Mouse (Mus musculus) hindbrain, embryonic 15.5 days (tissue): ENCODE results near the gene Sele. TPM values are rescaled to one million over a fixed set of nuclear protein-coding genes. Genes with fewer than 3 reads are reported as not detected.

ENCODE experiments used
- ATAC-seq: fragments of 200-750 bp; cut with Nextera tagmentation; 2 replicates; pipeline ENCODE4 v1.8.0; 2017; ENCODE audit warnings: low read depth, moderate number of reproducible peaks, moderate TSS enrichment; ENCODE audit not compliant: low FRiP score
- H3K27ac ChIP-seq: fragments of 300-500 bp; sonication (generic); replicated peaks from 2 replicates; pipeline ENCODE4 v1.5.1; 2015; ENCODE audit warnings: mild to moderate bottlenecking, inconsistent platforms
- H3K27me3 ChIP-seq: fragments of 300-500 bp; sonication (generic); 2 replicates; pipeline ENCODE4 v1.6.1; 2015; ENCODE audit warnings: control low read depth, inconsistent platforms
- H3K36me3 ChIP-seq: fragments of 300-500 bp; sonication (generic); 2 replicates; pipeline ENCODE4 v1.6.1; 2015; ENCODE audit warnings: control low read depth, inconsistent platforms
- H3K4me1 ChIP-seq: fragments of 300-500 bp; sonication (generic); replicated peaks from 2 replicates; pipeline ENCODE4 v1.6.1; 2015; ENCODE audit warnings: control low read depth, inconsistent platforms
- H3K4me2 ChIP-seq: fragments of 300-500 bp; sonication (generic); 2 replicates; pipeline ENCODE4 v1.6.1; 2015; ENCODE audit warnings: moderate library complexity, mild to moderate bottlenecking, inconsistent platforms
- H3K4me3 ChIP-seq: fragments of 300-500 bp; sonication (generic); 2 replicates; pipeline ENCODE4 v1.5.1; 2015; ENCODE audit warnings: mild to moderate bottlenecking, inconsistent platforms
- H3K9ac ChIP-seq: fragments of 300-500 bp; sonication (generic); 2 replicates; pipeline ENCODE4 v1.6.1; 2015; ENCODE audit warnings: inconsistent platforms
- H3K9me3 ChIP-seq: fragments of 300-500 bp; sonication (generic); 2 replicates; pipeline ENCODE4 v1.6.1; 2016; ENCODE audit warnings: control low read depth, inconsistent platforms
- WGBS: fragments of 180-500 bp; shearing (Covaris S2); methylation state at CpG from one replicate; pipeline ENCODE4 v1.1.7; 2015; 5-methylcytosine and 5-hydroxymethylcytosine counted together
- polyA plus RNA-seq: library from polyadenylated mRNA; unstranded; fragments of >200 nt; fragmentation: Nextera tagmentation; extraction: Ambion mirVana; gene quantifications from 2 replicates; pipeline ENCODE4 v1.2.1, GENCODE M21; 2015

The Sele gene
- polyA plus RNA-seq, 1 experiment from 2014 or later = not detected

DNA sequence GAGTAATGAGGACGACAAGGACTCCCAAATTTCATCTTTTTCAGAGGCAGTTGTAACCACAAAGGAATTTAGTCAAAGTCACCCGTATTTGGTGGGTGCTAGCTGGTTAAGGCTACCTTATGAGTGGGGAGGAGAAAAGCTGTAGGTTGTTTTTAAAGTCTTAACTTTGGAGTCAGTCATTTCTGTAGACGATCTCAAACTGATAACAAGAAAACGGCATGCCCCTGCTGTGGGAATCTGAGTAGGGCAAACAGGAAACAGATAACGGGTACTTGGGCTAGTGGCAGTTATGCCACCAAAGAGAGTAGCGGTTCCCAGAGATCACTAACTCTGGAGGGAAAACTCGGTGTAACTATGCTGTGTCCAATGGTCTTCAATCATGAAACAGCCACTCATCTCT is 25.8 kb downstream of the Sele start:
- no peaks in the 10 kb centered on the region for H3K36me3 ChIP-seq
- no peaks in the 10 kb centered on the region for H3K9me3 ChIP-seq
- 88% methylated on average over 7 of the region's 7 CpGs for WGBS
- H3K4me3 ChIP-seq = no peak overlapping the region
- no peaks in the 10 kb centered on the region for H3K4me1 ChIP-seq
- no peak overlapping the region for H3K4me2 ChIP-seq
- no peaks in the 10 kb centered on the region for H3K27me3 ChIP-seq
- H3K9ac ChIP-seq = no peak overlapping the region
- no peak overlapping the region for H3K27ac ChIP-seq
- ATAC-seq = no peak

DNA sequence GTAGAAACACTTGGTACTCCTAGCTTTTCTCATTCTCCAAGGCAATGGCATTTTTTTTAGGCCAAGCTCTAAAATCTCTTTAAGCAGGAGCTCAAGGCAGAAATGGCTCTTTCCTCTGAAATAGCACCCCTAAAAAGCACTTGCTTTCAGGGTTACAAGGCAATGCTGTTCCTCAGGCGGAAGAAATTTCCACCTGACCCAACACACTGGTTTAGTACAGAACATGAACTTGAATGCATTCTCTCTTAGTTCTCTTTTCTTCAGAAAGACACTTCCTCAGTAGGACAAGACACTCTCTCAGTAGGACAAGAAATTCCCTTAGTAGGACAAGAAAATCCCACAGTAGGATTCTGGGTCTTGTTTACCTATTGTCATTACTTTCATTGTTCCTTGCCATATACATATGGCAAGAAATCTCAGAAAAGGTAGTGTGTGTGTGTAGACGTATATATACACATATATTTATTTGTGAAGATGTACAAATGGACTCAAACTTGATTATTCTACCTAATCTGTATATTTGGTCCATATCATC is 26.6 kb downstream of the Sele start:
- Histone ChIP-seq H3K9me3 (no peaks in the 10 kb centered on the region), H3K36me3 (no peaks in the 10 kb centered on the region), H3K4me2 (no peak overlapping the region), H3K4me1 (no peaks in the 10 kb centered on the region), H3K27ac (no peak overlapping the region), H3K4me3 (no peak overlapping the region), H3K27me3 (no peaks in the 10 kb centered on the region), H3K9ac (no peak overlapping the region)
- 93% methylated on average over 2 of the region's 2 CpGs for WGBS
- ATAC-seq = no peak

GRCm38 (mm10) chr1:164075416-164075815 is 27.4 kb downstream of the Sele start:
- Histone ChIP-seq H3K36me3 (no peaks in the 10 kb centered on the region), H3K27me3 (no peaks in the 10 kb centered on the region), H3K4me3 (no peak overlapping the region), H3K9ac (no peak overlapping the region), H3K4me2 (no peak overlapping the region), H3K4me1 (no peaks in the 10 kb centered on the region), H3K9me3 (no peaks in the 10 kb centered on the region), H3K27ac (no peak overlapping the region)
- ATAC-seq = no peak
- WGBS = 100% methylated on average over 1 of the region's 1 CpGs

DNA sequence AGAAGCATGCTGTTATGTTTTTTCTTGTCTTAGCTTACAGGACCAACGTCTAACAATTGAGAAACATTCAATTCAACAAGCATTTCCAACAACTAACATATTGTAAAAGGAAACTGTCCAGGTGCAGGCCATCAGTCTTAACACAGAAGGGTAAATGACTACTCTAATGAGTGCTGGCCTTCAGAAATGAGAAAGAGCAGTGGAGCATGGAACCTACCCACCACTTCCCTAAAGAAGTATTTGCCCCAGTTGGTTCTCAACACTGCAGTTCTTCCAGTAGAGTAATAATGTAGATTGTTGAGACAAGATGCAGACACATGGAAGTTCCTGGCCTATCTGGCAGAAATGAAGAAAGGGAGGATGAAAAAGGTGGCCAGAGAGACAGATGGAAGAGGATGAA is 28.4 kb downstream of the Sele start:
- H3K4me3 ChIP-seq = no peak overlapping the region
- ATAC-seq = no peak
- WGBS = 67% methylated on average over 1 of the region's 1 CpGs

DNA sequence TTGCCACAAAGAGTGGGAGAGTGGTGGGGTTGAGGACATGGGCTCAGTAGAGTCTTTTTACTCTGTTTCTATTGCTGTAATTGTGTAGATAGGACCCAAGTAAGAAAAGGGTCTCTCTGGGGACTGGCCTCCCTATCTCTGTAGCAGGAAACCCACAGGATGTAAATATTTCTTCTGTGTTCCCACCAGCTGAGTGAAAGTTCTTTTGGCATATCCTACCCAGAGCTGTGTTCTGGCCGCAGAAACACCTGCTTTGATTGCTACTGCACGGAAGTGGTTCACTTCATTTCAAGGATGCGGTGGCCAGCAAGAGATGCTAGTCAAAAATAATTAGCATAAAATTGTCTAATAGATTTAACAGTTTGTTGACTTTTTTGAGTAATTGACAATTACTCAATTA is 29.0 kb downstream of the Sele start:
- Histone ChIP-seq H3K9me3 (no peaks in the 10 kb centered on the region), H3K4me1 (no peaks in the 10 kb centered on the region), H3K36me3 (no peaks in the 10 kb centered on the region), H3K27me3 (no peaks in the 10 kb centered on the region), H3K4me2 (no peak overlapping the region), H3K9ac (no peak overlapping the region), H3K27ac (no peak overlapping the region), H3K4me3 (no peak overlapping the region)
- no peak for ATAC-seq
- 87% methylated on average over 3 of the region's 3 CpGs for WGBS

More for the DNA sequence above, 28.4 kb downstream of the Sele start:
- Histone ChIP-seq H3K27ac (no peak overlapping the region), H3K36me3 (no peaks in the 10 kb centered on the region), H3K4me1 (no peaks in the 10 kb centered on the region), H3K9me3 (no peaks in the 10 kb centered on the region), H3K27me3 (no peaks in the 10 kb centered on the region), H3K4me2 (no peak overlapping the region), H3K9ac (no peak overlapping the region)

DNA sequence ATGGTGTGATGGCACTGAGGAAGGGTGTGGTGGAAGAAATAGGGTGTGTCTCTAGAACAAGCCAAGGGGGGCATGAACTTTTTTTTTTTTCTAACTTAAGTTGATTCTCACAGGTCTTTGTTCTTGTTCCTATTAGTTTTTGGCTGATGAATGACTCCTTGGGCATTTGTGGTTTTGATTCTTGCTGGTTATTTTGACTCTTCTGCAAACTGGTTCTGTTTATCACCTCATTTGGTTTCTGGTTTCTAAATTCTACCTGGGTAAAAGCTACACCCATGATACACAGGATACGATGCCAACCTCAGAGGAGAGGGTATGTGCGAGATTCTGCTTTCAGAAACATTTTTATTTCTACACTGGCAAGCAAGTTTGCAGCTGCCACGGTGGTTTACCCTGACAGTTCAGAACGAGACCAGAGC is 30.3 kb downstream of the Sele start:
- Histone ChIP-seq H3K4me1 (no peaks in the 10 kb centered on the region), H3K27ac (no peak overlapping the region), H3K9me3 (no peaks in the 10 kb centered on the region), H3K9ac (no peak overlapping the region), H3K4me3 (no peak overlapping the region), H3K4me2 (no peak overlapping the region), H3K27me3 (no peaks in the 10 kb centered on the region), H3K36me3 (no peaks in the 10 kb centered on the region)
- WGBS = 91% methylated on average over 4 of the region's 4 CpGs
- no peak for ATAC-seq

GRCm38 (mm10) chr1:164079091-164079490 is 31.1 kb downstream of the Sele start:
- WGBS = 91% methylated on average over 11 of the region's 11 CpGs
- Histone ChIP-seq H3K4me3 (no peak overlapping the region), H3K4me2 (no peak overlapping the region), H3K9me3 (no peaks in the 10 kb centered on the region), H3K27ac (no peak overlapping the region), H3K9ac (no peak overlapping the region), H3K36me3 (no peaks in the 10 kb centered on the region), H3K4me1 (no peaks in the 10 kb centered on the region), H3K27me3 (no peaks in the 10 kb centered on the region)
- no peak for ATAC-seq

DNA sequence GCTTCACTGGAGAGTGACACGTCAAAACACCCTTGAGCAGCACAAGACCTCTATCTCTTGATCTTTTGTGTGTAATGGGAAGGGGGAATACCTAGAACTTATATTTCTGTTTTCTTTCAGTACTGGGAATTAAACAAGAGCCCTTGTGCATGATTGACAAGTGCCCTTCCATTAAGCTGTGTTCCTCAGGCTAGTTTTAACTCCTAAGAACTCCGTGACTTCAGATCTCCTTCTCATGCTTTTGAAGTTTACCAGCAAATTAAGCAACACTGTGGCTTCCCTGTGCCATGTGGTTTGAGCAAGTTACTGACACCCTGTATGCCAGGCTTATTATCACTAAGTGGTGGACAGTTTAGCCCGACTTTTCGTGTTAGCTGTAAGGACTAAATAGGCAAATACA is 35.0 kb downstream of the Sele start:
- Histone ChIP-seq H3K27ac (no peak overlapping the region), H3K27me3 (no peaks in the 10 kb centered on the region), H3K4me1 (no peaks in the 10 kb centered on the region), H3K4me3 (no peak overlapping the region), H3K9ac (no peak overlapping the region), H3K9me3 (no peaks in the 10 kb centered on the region), H3K36me3 (no peaks in the 10 kb centered on the region), H3K4me2 (no peak overlapping the region)
- 90% methylated on average over 4 of the region's 4 CpGs for WGBS
- no peak for ATAC-seq

DNA sequence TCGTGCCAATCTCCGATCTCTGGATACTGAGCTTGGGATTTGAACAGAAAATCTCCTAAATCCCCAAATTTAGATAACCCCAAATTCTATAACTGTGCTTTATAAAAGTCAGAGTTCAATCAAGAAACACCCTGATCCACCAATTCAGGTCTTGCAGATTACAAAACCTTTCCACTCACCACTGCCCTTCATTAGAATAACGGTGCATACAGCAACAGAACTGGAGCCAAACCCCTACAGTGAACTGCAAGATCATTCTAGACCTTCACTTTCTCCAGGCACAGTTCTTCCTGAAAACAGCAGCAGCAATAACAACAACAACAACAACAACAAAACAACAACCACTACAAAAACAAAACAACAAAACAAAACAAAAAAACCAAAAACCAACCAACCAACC is 38.8 kb downstream of the Sele start:
- no peaks in the 10 kb centered on the region for H3K4me1 ChIP-seq
- no peak overlapping the region for H3K9ac ChIP-seq
- no peak overlapping the region for H3K4me2 ChIP-seq
- 82% methylated on average over 3 of the region's 3 CpGs for WGBS
- H3K27ac ChIP-seq = no peak overlapping the region
- no peak for ATAC-seq
- no peaks in the 10 kb centered on the region for H3K36me3 ChIP-seq
- H3K9me3 ChIP-seq = no peaks in the 10 kb centered on the region
- no peak overlapping the region for H3K4me3 ChIP-seq
- no peaks in the 10 kb centered on the region for H3K27me3 ChIP-seq

DNA sequence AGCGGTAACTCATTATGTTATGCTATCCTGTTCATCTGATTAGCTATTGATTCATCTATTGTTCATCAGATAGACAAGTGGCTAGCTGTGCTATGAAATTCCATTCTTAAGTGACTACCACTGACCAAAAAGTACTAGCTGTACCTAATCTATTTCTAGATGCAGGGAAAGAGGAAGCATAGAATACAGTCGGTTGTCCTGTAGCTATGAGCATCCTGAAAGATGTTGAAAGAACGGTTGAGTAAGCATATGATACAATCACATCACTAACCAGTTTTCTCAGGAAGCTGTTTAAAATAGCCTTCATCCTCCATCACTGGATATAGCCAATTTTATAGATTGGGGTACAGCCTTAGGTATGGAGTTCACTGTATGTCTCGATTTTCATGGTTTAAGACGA is 39.8 kb downstream of the Sele start:
- no peak overlapping the region for H3K4me3 ChIP-seq
- no peak overlapping the region for H3K27ac ChIP-seq
- 92% methylated on average over 5 of the region's 5 CpGs for WGBS
- no peak overlapping the region for H3K4me2 ChIP-seq
- H3K36me3 ChIP-seq = no peaks in the 10 kb centered on the region
- no peak for ATAC-seq
- H3K4me1 ChIP-seq = no peaks in the 10 kb centered on the region
- H3K27me3 ChIP-seq = no peaks in the 10 kb centered on the region
- H3K9me3 ChIP-seq = no peaks in the 10 kb centered on the region
- H3K9ac ChIP-seq = no peak overlapping the region

GRCm38 (mm10) chr1:164096780-164097179 is 48.7 kb downstream of the Sele start:
- no peaks in the 10 kb centered on the region for H3K9me3 ChIP-seq
- no peaks in the 10 kb centered on the region for H3K4me1 ChIP-seq
- WGBS = 72% methylated on average over 6 of the region's 6 CpGs
- no peaks in the 10 kb centered on the region for H3K27me3 ChIP-seq
- H3K9ac ChIP-seq = no peak overlapping the region
- no peak for ATAC-seq
- H3K27ac ChIP-seq = no peak overlapping the region
- no peak overlapping the region for H3K4me3 ChIP-seq
- H3K4me2 ChIP-seq = no peak overlapping the region
- H3K36me3 ChIP-seq = no peaks in the 10 kb centered on the region

- 83% methylated on average over 2 of the region's 2 CpGs for WGBS
- Histone ChIP-seq H3K36me3 (no peaks in the 10 kb centered on the region), H3K9me3 (no peaks in the 10 kb centered on the region), H3K27ac (no peak overlapping the region), H3K4me2 (no peak overlapping the region), H3K4me3 (no peak overlapping the region), H3K4me1 (no peaks in the 10 kb centered on the region), H3K27me3 (no peaks in the 10 kb centered on the region), H3K9ac (no peak overlapping the region)
- ATAC-seq = no peak
Observed at GRCm38 (mm10) chr1:164097911-164098310, 49.9 kb downstream of the Sele start.

DNA sequence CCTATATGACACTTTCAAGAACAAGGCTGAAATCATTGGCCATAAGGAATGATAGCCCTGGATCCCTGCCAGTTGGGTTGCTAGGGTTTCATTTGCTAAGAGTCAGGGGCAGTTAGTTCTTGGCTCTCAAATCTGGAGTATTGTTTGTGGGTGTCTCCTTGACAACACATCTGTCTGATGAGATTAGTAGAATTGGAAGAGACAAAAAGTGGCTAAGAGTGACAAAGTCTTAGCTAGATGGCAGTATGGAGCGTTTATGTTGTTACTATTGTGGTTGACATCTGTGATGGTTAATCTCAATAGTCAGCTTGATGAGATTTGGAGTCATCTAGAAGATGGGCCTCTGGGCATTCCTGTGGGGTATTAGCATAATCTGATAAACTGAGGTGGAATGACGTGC is 50.3 kb downstream of the Sele start:
- H3K27me3 ChIP-seq = no peaks in the 10 kb centered on the region
- H3K36me3 ChIP-seq = no peaks in the 10 kb centered on the region
- no peak overlapping the region for H3K4me2 ChIP-seq
- no peak overlapping the region for H3K27ac ChIP-seq
- H3K9me3 ChIP-seq = no peaks in the 10 kb centered on the region
- H3K4me1 ChIP-seq = no peaks in the 10 kb centered on the region
- no peak for ATAC-seq
- no peak overlapping the region for H3K4me3 ChIP-seq
- H3K9ac ChIP-seq = no peak overlapping the region
- WGBS = 76% methylated on average over 2 of the region's 2 CpGs
